Mouse (Mus musculus): Measurements from ENCODE around the gene Lyst.

DNA sequence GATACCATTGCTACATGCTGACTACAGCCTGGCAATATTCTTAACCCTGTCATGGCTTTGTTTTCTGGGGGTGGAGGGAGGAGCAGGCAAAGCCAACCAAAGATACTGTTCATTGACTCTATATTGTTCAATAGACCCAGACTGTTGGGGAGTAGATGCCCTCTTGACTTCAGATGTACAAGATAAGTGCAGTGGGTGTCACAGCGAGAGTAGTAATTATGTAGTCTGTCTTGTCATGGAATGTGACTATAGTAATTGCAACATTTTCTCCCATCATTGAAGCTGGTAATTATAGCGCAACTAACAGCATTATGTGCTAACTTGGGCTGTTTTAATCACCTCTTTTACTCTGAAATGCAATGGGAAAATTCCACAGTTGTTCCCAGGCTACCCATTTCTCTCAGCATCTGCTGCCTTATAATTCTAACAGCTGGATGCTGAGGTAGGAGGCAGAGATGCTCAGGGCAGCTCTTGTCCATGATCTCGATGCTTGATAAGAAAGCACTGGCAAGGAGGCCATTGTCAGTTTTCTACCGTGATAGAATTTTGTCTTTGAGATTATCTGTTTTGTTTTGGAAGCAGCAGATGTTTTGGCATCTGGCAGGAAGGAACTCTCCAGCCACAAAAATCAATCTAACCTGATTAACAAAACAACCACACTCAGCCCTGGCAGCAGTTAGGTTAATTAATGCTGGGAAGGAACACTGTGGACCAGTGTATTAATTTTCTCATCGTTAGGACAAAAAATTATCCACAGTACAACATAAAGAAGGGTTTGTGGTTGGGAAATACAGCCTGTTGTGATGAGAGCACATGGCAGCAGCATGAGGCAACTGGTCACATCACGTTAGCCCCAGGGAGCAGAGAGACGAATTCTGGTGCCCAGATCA is 230.3 kb downstream of the Lyst start:
- TF ChIP-seq KAT2A (conservative IDR thresholded peaks at IDR 0.05; ENCODE audit: low read depth, low read length), result no peak
- TF ChIP-seq CTCF (IDR thresholded peaks at IDR 0.05 in 2 of 3, conservative IDR thresholded peaks at IDR 0.05 in 1 of 3; ENCODE audit: control insufficient read depth in 1 of 3, insufficient read depth in 1 of 3, low read depth in 2 of 3, low read length in 3 of 3, poor library complexity in 1 of 3, severe bottlenecking in 1 of 3), result no peak
- no peak for TF ChIP-seq TCF12 (IDR thresholded peaks at IDR 0.05; ENCODE audit: low read depth, low read length)
- no peak for TF ChIP-seq MAZ (IDR thresholded peaks at IDR 0.05; ENCODE audit: low read depth, low read length)
- TF ChIP-seq JUND (IDR thresholded peaks at IDR 0.05; ENCODE audit: low read depth, low read length), result no peak
- no peak for TF ChIP-seq MAX (IDR thresholded peaks at IDR 0.05; ENCODE audit: low read length)
- no peak for TF ChIP-seq NRF1 (IDR thresholded peaks at IDR 0.05; ENCODE audit: insufficient read depth, low read depth, low read length, poor library complexity, severe bottlenecking)
